Mouse (Mus musculus): Measurements from ENCODE around the gene Tada2b.

Tada2b gene

DNA sequence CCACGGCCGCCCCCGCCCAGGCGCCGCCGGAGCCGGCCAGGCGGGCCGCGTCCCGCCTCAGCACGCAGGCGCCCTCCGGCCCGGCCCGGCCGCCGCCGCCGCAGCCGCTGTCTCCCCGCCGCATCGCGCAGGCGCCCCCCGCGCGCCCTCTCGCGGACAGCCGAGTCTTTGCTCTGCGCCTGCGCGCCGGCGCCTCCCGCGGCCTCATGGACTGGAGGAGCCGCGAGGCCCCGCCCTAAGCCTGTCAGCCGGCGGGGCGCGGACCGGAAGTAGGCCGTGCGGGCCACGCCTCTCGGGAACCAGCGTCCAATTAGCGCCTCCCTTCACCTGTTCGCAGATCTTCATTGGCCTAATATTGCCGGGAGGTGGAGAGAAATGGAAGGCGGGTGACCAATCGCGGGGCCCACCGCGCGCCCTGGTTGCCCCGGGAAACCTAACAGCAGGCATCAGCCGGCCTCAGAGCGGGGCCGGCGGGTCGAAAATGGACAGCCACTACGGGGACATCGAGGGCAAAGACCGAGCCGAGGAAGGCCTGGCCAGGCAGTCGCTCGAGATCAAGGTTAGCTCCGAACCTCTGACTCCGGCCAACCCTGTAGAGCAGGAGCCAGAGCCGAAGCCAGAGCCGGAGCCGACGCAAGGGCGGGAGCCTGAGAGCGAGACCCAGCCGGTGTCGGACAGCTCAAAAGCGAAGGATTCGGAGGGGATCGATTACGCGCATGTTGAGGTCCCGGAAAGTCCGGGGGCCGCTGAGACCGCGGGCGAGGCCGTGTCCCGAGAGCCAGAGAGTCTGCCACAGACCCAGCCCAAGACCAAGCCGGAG, at the start of gene Tada2b, which contains the start of gene Ccdc96:
TSS of gene Tada2b (minus strand) at position 115 of the 820 bp plus-strand sequence.
TSS of gene Ccdc96 (plus strand) at position 418 of the 820 bp plus-strand sequence.
- DNase-seq, result peak; percentile 97 to 98

DNA sequence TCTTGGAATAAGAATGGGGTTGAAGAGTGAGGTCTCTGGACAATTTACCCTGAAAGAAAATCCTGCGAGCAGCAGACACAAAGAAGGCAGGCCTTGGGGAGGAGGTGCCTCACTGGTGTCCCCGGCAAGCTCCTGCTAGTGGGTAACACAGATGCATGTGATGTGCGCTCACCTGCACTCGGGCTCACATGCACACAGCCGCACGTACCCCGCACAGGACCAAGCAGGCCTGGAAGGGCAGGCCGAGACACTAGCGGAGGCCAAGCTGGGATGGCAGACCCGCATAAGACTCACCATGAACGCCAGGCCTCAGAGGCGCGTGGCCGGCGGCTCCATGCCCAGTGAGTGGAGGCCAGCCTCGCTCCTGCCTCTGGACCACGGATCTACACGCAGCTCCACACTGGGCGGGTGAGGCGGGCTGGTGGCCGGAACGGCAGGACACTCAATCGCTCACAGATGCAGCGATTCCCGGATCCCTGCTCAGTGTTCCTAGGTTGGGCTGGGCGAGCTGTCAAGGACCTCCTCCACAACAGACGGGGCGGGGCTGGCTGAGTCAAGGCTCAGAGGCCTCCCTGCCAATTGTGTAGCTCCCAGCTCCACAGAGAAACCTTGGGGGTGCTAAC, 46.2 kb upstream of the Tada2b start:
- peak; percentile 56 to 65 for DNase-seq

DNA sequence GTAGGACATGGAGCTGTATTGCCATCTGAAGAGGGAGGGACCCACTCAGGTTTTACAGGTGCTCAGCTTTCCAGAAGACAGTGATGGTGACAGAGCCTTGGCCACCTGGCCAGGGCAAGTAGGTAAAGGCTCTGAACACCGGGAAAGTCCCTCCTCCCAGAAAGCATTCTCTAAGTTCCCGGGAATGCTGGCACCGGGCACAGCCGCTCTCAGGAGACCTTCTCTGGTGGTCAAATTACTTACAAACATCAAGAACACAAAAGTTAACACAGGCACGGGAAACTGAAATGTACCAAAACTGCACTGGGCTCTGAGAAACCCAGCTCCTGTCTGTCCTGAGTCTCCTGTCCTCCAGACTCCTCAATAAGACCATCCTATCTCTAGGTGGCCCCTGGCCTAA, 45.6 kb upstream of the Tada2b start:
- no peak for DNase-seq

DNA sequence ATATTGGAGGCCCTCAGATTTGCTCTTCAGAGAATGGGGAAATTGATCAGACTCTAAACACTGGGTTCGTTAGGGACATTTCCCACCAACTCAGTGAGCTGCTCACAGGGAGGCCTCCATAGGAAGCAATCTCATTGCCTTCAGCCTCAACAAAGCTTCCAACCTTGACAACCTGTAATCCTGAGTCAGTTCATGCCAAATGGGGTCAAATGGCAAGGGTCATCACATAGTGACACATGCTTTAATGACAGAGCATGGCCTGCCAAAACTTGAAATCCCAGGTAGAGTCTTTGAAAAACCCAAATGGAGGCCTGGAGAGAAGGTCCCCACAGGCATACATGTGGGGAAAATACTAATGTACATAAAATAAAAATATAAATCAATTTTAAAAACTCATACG, 42.8 kb upstream of the Tada2b start:
- no peak for DNase-seq

DNA sequence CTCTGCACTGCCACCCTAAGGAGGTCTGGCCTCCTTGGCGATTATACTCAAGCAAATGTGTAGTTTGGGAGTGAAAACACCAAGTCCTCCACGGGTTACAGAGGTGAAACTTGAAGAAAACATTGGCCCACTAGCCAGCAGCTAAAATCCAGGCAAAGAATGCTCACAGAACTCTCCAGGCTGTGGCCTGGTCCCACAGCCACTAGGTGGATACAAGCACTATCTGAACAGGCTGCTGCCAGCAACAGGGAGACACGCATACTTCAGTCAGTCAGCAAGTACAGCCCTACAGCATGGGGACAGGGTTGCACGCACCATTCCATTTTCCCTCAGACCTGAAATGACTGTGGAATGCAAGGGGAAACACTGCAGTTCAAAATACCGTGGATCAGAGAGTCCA, 42.2 kb upstream of the Tada2b start:
- peak; percentile 47 to 50 for DNase-seq

DNA sequence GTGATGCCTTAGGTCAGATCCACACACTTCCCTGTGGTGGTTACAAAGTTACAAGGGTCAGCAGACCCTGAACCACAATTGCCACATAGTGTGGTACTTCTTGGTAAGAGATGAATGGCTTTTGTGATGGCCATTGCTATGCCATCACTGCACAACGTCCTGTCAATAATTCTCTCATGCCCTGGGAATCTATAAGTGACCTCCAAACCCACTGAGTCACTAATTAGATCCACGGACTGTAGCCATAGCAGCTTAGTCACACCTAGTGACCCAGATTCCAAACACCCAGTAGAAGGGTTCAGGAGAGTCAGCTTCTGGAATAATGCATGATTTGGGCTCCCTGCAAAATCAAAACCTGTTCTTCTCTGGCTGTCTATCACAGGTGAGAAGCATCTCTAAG, 41.1 kb upstream of the Tada2b start:
- DNase-seq, result no peak

DNA sequence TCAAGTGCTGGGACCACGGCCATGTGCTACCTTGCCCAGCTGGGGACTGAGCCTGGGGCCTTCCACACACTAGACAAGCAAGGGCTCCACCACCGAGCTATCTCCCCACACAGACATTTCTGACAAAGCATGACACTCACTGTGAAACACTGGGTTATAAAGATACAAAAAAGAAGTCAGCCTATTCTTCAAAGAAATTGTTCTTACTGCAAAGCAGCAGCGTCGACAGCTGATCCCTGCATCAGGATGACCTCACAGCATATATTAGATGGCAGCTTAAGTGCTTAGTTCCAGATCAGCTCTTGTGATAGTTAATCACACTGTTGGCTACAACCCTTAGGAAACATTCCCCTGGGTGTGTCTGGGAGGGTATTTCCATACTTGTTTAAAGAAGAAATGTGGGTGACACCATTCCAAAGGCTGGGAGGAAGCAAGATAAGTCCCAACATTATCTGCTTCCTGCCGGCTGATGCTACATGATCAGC, 39.2 kb upstream of the Tada2b start:
- DNase-seq, result no peak

DNA sequence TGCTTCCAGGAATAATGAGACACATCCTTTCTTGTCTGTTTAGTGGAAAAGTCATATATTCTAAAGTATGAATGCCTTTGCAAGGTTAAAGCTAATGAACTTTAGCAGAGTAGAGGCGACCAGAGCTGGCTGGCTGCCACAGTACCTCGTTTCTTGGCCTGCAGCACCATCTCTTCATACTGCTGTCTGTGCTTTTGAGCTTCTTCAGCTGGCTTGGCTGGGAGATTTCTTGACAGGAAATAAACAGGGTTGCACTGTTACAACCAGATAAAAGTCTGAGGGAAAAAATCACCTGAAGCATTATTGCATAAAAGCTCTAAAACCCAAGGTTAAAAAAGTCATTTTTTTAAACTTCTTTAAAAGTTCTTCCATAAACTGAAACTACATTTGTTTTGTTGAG, 38.7 kb upstream of the Tada2b start:
- no peak for DNase-seq

DNA sequence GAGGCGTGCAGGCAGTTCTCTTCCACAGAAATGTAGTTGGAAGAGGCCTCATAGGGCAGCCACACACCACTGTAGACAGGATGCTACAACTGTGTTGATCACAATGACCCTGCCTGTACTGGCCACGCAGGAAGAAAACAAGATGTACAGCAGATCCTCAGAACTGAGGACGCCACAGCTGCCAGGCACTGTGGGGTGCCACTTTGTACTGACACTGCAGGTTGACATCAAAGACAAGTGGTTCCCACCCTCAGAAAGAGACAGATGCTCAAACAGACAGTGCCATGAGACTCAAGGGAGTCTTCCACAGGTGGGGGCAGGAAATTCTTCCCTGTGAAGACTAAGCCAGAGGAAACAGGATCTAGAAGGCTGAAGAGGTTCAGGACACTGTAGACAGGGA, 35.7 kb upstream of the Tada2b start:
- DNase-seq, result no peak

DNA sequence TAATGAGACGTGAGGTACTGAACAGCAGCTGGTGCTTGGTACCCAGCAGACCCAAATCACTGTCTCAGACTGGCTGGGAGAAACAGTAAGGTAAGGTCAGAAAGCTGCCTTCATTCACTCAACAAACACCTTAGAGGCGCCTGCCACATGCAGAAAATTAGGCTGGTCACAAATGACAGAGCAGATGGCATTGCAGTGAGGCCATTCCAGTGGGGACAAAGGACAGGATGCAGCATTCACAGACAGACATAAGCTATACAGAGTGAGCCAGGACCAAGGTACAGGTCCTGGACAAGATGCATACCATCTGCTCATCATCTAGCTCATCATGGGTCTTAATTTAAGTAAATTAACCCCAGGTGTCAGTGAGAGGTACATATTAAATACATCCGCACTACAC, 33.5 kb upstream of the Tada2b start:
- no peak for DNase-seq

DNA sequence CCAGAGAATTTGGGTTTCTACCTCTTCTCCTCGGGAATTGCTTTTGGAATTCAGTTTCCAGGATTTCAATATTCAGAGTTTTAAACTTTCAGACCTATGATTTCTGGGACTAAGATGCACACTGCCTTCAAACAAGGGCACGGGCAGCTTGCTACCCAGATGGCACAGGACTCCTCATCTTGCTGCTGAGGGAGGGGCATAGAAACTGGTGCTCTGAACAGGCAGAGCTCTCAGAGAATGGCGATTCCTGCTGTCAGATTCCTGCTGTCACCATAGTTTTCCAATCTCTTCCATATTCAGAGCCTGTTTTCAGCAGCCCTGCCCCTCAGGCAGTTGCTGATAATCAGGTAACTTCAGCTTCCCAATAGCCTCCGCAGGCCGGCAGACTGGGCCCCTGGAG, 31.5 kb upstream of the Tada2b start:
- DNase-seq, result no peak

DNA sequence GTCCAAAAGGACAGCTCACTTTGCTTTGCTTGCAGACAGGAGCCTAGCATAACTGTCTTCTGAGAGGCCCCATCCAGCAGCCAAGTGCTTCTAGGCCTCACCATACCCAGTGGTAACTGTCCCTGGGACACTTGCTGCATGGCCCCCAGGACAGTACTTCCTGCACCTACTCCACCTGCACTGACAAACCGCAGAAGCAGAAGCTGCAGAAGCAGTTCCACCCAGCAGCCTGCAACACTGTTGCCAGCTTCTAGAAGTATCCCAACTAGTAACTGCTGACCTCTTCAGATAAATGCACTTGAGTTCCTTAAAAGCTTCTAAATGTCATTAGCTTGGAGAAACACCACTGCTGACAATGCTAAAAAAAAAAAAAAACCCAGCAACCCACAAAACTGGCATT, 31.0 kb upstream of the Tada2b start:
- no peak for DNase-seq

DNA sequence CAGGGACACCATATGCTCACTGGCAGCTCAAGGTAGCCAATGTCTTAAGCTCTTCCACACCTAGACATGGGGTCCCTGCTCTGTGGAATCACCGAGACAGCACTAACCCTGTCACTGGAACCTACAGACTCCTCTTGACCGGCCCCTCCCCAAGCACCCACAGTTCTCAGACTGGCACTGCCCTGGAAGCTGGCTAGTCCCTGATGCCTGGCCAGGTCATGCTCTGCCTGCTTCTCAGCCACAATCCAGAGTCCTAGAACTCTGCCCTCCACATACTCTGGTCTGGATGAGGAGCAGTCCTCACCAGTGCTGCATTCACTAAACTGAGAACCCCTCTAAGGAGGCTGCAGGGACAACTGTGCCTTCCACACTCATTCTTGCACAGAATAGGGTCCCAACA, 26.9 kb upstream of the Tada2b start:
- DNase-seq, result no peak

DNA sequence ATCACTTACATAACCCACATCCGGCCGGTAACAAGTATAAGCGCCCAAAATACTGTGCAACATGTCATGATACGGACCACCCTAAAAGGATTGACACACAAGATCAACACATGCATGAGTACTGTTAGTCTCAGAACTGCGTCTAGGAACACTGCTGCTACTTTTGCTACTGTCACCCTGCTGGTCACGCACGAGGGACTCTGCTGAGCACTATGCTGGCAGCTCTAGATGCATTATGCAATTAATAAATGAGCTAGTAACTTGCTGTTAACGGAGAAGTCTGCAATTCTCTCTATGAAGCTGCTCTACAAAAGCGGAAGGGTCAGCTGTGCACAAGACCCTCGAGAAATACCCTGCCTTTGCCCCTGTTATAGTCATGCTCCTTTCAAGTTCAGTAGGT, 24.3 kb upstream of the Tada2b start:
- no peak for DNase-seq

DNA sequence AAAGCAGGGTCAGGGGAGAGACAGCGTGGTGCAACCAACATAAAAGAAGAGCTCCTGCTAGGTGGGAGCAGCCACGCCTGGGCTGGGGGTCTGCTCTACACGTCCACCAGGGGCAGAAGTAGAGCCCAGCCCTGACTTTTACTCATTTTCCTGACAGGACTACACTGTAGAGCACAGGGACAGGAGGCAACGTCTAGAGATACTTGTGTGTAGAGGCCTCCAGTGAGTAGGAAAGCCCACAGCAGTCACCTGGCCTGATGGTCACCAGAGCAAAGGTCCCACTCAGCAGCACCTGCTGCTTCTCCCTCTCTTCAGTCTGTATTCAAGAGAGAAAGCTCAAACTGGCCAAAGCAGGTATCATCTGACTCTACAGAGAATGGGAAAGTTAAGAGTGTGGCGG, 21.6 kb upstream of the Tada2b start:
- no peak for DNase-seq

DNA sequence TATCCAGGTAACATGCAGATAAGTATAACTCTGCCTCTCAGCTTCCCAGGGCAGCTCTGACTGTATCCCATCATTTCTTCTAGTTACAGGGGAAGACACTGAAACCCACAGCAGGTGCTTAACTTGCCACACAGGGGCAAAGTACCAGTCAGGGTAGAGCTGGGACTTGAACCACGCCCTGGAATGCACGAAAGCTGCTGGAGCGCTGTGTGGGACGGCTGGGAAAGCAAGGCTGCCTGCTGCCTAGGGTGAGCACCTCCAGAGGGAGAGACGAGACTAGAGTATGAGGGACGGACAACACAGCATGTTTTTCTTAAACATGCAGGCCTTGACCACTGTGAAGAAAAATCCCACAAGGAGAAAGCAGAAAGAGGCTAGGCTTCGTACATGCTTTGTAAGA, 21.1 kb upstream of the Tada2b start:
- DNase-seq, result no peak

DNA sequence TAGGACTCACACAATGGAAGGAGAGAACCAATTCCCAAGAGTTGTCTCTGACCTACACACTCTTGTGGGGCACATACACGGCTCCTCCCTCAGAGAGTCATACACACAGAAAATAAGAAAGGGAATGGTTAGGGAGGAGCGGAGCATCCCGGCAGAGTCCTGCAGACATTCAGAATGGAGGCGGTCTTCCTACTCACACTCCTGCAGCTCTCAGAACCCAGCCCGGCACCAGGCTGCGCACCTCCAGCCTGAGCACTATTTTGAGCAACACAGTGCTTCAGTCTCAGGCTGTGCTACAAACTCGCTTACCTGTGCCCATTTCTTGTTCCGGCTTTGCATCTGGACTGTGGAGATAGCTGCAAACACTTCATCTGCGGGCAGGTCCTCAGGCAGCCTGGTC, 10.6 kb upstream of the Tada2b start:
- no peak for DNase-seq

DNA sequence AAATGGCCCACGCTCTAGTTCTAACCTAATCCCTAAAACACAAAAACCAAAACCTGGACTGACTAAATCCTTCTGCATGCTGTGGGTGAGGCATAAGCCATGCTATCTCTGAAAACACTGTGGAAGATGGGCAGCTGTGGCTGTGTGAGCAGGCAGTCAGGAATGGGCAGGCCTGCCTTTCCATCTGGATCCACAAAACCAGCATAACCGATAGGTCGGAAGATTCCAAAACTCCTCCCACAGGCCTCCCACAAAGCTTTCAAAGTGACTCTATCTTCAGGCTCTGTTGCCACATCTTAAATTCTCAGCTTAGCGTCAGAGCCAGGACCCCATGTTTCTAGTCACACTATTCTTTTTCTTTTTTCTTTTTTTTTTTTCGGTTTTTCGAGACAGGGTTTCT, 9.8 kb upstream of the Tada2b start:
- no peak for DNase-seq

DNA sequence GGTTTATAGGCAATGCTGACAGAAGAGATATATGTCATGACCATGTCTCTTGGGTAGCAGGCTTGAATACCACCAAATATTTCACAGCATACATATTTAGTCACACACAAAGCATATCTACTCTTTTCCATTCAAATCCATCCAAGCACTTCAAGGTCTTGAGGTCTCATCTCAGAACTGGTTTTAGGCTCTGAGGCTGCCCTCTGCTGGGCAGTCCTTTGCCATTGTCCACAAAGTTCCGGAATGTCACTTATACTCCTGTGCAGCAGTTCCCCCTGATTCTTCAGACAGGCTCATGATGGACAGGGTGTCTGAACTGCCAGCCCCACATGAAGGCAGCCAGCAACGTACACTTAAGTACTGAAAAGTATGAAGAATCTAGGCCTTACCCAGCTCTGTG, 5.1 kb upstream of the Tada2b start:
- DNase-seq, result peak; percentile 45

DNA sequence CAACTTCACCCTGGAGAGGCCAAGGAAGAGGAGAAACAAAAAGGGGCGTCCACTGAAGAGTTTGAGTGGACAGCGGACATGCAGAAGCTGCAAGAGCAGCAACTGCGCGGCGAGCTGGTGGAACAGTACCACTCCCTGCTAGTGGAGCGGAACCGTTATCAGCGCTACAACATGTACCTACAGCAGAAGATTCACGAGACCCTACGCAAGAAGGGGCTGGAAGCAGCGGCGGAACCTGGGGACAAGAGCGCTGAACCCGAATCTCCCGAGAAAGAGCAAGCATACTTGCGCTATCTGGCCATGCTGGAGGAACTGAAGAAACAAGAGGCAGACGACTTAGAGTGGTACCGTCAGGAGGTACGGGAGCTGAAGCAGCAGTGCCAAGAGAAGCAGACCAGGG, 1.2 kb upstream of the Tada2b start:
- peak; percentile 17 to 19 for DNase-seq

DNA sequence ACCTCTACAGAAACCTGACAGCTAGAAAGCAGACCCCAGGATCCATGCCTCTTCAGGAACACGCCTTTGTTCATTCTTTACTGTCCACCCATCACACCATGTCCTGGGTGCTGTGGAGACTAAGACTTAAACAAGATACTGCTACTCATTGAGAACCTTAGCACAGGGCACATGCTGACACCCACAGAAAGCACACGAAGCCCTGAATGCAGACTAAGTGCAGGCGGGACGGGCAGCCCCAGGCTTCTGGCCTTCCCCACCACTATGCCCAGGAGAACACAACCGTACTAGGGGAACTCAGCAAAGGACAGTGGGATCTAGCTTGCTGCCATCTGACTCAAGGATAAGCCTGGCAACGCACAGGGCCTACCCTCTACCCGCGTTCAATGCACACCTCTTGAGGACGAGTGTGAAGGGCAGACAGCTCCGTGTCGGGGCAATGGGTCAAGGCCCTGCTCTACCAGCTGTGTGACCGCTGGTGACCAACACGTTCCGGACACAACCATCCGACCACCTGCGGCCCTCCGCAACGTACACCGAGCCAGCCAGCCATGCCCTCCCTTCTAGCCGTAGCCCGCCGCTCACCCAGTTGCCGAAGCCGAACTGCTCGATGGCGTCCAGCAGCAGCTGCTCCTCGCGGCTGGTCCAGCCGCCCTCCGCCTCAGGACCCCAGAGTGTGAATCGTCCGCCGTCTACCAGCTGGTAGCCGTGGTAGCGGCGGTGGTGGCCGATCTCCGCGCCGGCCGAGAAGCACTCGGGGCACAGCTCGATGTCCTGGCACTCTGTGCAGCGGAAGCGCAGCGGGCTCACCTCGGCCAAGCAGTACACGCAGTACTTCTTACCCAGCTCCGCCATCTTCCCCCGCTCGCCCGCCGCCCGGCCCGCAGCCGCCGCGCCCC, 633 bp downstream of the Tada2b start:
- peak; percentile 19 to 57 for DNase-seq

DNA sequence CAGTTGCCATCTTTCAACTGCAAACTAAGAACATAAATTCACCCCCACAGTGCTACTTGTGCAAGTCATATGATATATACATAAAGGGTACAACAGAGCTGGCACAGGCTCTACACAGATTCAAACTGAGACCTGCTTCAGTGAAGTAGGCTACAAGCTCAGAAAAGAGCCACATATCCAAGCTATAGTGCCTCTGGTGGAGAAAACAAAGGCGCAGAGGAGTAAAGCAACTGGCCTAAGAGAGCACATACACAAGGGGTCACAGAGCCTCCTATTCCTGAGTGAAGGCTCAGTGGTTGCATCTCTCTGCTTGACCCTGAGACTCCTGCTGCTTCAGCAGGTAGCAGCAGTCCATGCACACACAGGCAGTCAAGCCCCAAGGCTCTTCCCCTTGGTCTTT, 3.0 kb downstream of the Tada2b start:
- peak in 1 of 2 experiments; percentile 21 for DNase-seq

DNA sequence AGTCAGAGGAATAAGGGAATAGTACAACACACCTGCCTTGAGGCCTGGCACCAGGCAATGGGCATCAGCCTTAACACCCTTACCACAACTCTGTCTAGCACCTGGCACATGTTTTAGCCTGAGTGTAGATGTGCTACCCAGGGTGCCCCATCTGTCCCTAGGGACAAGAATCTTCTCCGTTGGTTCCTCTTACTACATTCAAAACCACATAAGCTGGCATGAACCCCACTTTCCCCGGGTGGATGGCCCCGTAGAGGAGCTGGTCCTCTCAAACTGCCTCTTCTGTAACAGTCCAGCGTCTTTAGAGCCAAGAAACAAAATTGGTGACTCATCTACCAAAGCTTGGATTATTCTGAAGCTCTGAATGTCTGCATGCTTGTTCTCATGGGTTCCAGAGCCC, 3.7 kb downstream of the Tada2b start:
- DNase-seq, result peak; percentile 65 to 70

Data from B cell, adult 2 months (primary cell).